8 mouse cellular contexts compared by ENCODE assay signal in the genomic region with DNA sequence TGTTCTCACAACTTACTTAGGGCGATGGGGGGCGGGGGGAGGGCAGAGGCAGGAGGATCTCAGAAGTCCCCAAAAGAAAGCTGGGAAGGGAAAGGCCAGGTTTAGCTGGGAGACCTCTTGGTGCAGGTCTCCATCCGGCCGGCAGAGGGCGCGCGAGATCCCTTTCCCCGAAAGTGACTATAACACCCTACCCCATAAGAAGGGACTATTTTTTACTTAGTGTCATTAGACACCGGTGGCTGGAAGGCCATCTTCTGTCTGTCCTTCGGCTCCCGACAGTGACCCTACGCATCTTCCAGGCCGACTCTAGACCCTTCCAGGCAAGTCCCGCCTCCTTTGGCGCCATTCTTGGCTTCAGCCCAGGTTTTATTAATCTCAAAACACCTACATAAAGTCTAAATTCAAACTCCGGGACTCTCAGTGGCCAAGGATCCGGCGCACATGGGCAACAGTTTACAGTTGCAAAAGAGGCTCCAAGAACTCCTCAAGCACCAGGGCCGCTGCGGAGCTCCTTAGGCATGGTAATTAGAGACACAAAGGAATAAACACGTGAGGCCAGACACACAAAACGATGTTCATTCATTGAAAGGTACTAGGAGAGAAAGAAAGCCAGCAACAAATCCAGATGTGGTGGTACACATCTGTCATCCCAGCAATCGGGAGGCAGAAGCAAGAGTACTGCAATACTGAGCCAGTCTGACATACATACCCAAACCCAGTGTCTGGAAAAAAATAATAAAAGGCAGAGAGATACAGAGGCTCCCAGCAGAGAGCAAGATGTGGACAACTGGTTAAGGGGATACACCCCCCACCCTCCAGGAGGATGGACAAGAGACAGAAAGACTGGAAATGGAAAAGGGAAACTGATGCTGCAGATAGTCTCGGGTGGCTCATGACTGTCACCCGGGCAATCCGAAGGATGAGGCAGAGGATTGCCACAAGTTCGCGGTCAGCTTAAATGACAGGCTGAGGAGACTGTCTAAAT. TPM values are rescaled to one million over a fixed set of nuclear protein-coding genes. Genes with fewer than 3 reads are reported as not detected.
DNase-seq lines count a peak whose midpoint lies in the region; ATAC-seq and TF ChIP-seq lines count a peak whose summit lies in the region.

TSS of gene Kcna7 (plus strand) at position 563 of the 985 bp plus-strand sequence.

- WGBS in heart, embryonic 14.5 days: 13% methylated on average over 28 of the region's 28 CpGs
- WGBS in kidney, embryonic 16.5 days: 13% methylated on average over 28 of the region's 28 CpGs
- WGBS in liver, adult 2 months: 14% methylated on average over 28 of the region's 28 CpGs
- WGBS in midbrain, postnatal 0 days: 12% methylated on average over 28 of the region's 28 CpGs
- whole genome bisulfite sequencing in stomach, embryonic 14.5 days: 11% methylated on average over 28 of the region's 28 CpGs

- H3K79me2 ChIP-seq in liver, adult 2 months (ENCODE audit: control insufficient read depth, insufficient read depth, low read length): no peaks in the 10 kb centered on the region

- no peaks in the 10 kb centered on the region for H3K9me3 ChIP-seq in heart, embryonic 14.5 days (ENCODE audit: control insufficient read depth, low read length)
- H3K9me3 ChIP-seq in kidney, embryonic 16.5 days (ENCODE audit: low read length): no peaks in the 10 kb centered on the region
- no peaks in the 10 kb centered on the region for H3K9me3 ChIP-seq in midbrain, postnatal 0 days (ENCODE audit: low read length)
- no peaks in the 10 kb centered on the region for H3K9me3 ChIP-seq in stomach, embryonic 14.5 days (ENCODE audit: control insufficient read depth, low read depth, low read length)

- peak within 1 kb of the TSS; percentile 57 for H3K9ac ChIP-seq in heart, embryonic 14.5 days (ENCODE audit: low read length)
- peak within 1 kb of the TSS; percentile 49 for H3K9ac ChIP-seq in kidney, embryonic 16.5 days (replicated peaks; ENCODE audit: low read length)
- H3K9ac ChIP-seq in liver, adult 2 months (ENCODE audit: low read depth, low read length): no peak within 1 kb of the TSS
- H3K9ac ChIP-seq in midbrain, postnatal 0 days (replicated peaks; ENCODE audit: low read length, poor library complexity, severe bottlenecking): no peak within 1 kb of the TSS
- H3K9ac ChIP-seq in stomach, embryonic 14.5 days (replicated peaks; ENCODE audit: low read depth, low read length): no peak within 1 kb of the TSS

- peak within 1 kb of the TSS; percentile 77 for H3K4me2 ChIP-seq in heart, embryonic 14.5 days (ENCODE audit: low read length)
- H3K4me2 ChIP-seq in kidney, embryonic 16.5 days (replicated peaks; ENCODE audit: low read depth, low read length): peak within 1 kb of the TSS; percentile 68
- H3K4me2 ChIP-seq in midbrain, postnatal 0 days (ENCODE audit: low read depth, low read length, poor library complexity, severe bottlenecking): peak within 1 kb of the TSS; percentile 46
- peak within 1 kb of the TSS; percentile 64 for H3K4me2 ChIP-seq in stomach, embryonic 14.5 days (replicated peaks; ENCODE audit: low read depth, low read length)

- peaks cover 46% of the 10 kb centered on the region for H3K27me3 ChIP-seq in heart, embryonic 14.5 days (ENCODE audit: control insufficient read depth, insufficient read depth, low read length)
- H3K27me3 ChIP-seq in kidney, embryonic 16.5 days (ENCODE audit: insufficient read depth, low read length): peaks cover 52% of the 10 kb centered on the region
- peaks cover 10% of the 10 kb centered on the region for H3K27me3 ChIP-seq in liver, adult 2 months (ENCODE audit: control insufficient read depth, insufficient read depth, low read length)
- peaks cover 54% of the 10 kb centered on the region for H3K27me3 ChIP-seq in midbrain, postnatal 0 days (ENCODE audit: insufficient read depth, low read length)
- H3K27me3 ChIP-seq in stomach, embryonic 14.5 days (ENCODE audit: control insufficient read depth, insufficient read depth, low read length): peaks cover 35% of the 10 kb centered on the region

- peak; percentile 88 for TF ChIP-seq CTCF in liver, adult 2 months (IDR thresholded peaks at IDR 0.05; ENCODE audit: low read depth, low read length)
- TF ChIP-seq CTCF in midbrain, postnatal 0 days (IDR thresholded peaks at IDR 0.05): peak; percentile 83

- peak; percentile 80 for ATAC-seq in erythroid progenitor cell, adult 5-6 weeks (replicated peaks; ENCODE audit: low FRiP score, poor library complexity, severe bottlenecking)
- no peak for ATAC-seq in heart, embryonic 14.5 days (ENCODE audit: insufficient number of reproducible peaks, insufficient read depth, low FRiP score, low read depth)
- peak; percentile 24; the same call in 1 of the 2 replicates for ATAC-seq in kidney, embryonic 16.5 days (ENCODE audit: low FRiP score, low TSS enrichment)
- no peak for ATAC-seq in midbrain, postnatal 0 days (ENCODE audit: low FRiP score)
- ATAC-seq in stomach, embryonic 14.5 days (ENCODE audit: insufficient number of reproducible peaks, insufficient read depth, low FRiP score, low read depth): no peak

- DNase-seq in CD4-positive, CD25-positive, alpha-beta regulatory T cell, adult 2 months (ENCODE audit: low read depth, low spot score): peak; percentile 74
- peak; percentile 45 for DNase-seq in brain, adult 2 months (ENCODE audit: low read depth, low spot score)
- DNase-seq in liver, adult 2 months (ENCODE audit: extremely low read depth, low read depth, low spot score): peak; percentile 28
- no peak for DNase-seq in midbrain, postnatal 0 days (ENCODE audit: low spot score)

- H3K4me3 ChIP-seq in heart, embryonic 14.5 days (ENCODE audit: control insufficient read depth in 1 of 2, insufficient read depth in 1 of 2, low read depth in 1 of 2, low read length in 2 of 2): peak within 1 kb of the TSS; percentile 45 to 55
- H3K4me3 ChIP-seq in kidney, embryonic 16.5 days (ENCODE audit: low read length): peak within 1 kb of the TSS; percentile 47
- H3K4me3 ChIP-seq in liver, adult 2 months (ENCODE audit: insufficient read depth, low read depth, low read length): peak within 1 kb of the TSS; percentile 49
- H3K4me3 ChIP-seq in midbrain, postnatal 0 days (ENCODE audit: low read depth, low read length): peak within 1 kb of the TSS; percentile 36
- H3K4me3 ChIP-seq in stomach, embryonic 14.5 days (ENCODE audit: low read depth, low read length): peak within 1 kb of the TSS; percentile 36

- TF ChIP-seq POLR2A in liver, adult 2 months (IDR thresholded peaks at IDR 0.05; ENCODE audit: extremely low read depth, insufficient read depth, low read length): no peak

- H3K4me1 ChIP-seq in heart, embryonic 14.5 days (ENCODE audit: control insufficient read depth in 2 of 2, insufficient read depth in 2 of 2, low read length in 2 of 2): peaks cover 5 to 7% of the 10 kb centered on the region in 2 experiments; a peak in 2 of 4 replicates
- H3K4me1 ChIP-seq in kidney, embryonic 16.5 days (ENCODE audit: insufficient read depth, low read length): peaks cover 13% of the 10 kb centered on the region
- H3K4me1 ChIP-seq in liver, adult 2 months (ENCODE audit: control insufficient read depth, insufficient read depth, low read length): peaks cover 2% of the 10 kb centered on the region; the same call in 1 of the 2 replicates
- H3K4me1 ChIP-seq in midbrain, postnatal 0 days (ENCODE audit: insufficient read depth, low read length): no peaks in the 10 kb centered on the region
- no peaks in the 10 kb centered on the region for H3K4me1 ChIP-seq in stomach, embryonic 14.5 days (ENCODE audit: control insufficient read depth, insufficient read depth, low read length)

- no peaks in the 10 kb centered on the region for H3K36me3 ChIP-seq in heart, embryonic 14.5 days (ENCODE audit: control insufficient read depth, insufficient read depth, low read length)
- no peaks in the 10 kb centered on the region for H3K36me3 ChIP-seq in kidney, embryonic 16.5 days (ENCODE audit: insufficient read depth, low read length)
- no peaks in the 10 kb centered on the region for H3K36me3 ChIP-seq in liver, adult 2 months (ENCODE audit: control insufficient read depth, insufficient read depth, low read length)
- H3K36me3 ChIP-seq in midbrain, postnatal 0 days (ENCODE audit: insufficient read depth, low read length): no peaks in the 10 kb centered on the region
- no peaks in the 10 kb centered on the region for H3K36me3 ChIP-seq in stomach, embryonic 14.5 days (ENCODE audit: control insufficient read depth, insufficient read depth, low read length)

- no peak within 1 kb of the TSS for H3K27ac ChIP-seq in heart, embryonic 14.5 days (replicated peaks in 1 of 2; ENCODE audit: control insufficient read depth in 1 of 2, insufficient read depth in 1 of 2, low read depth in 2 of 2, low read length in 2 of 2)
- no peak within 1 kb of the TSS for H3K27ac ChIP-seq in kidney, embryonic 16.5 days (ENCODE audit: low read length)
- H3K27ac ChIP-seq in liver, adult 2 months (replicated peaks; ENCODE audit: insufficient read depth, low read depth, low read length): no peak within 1 kb of the TSS
- no peak within 1 kb of the TSS for H3K27ac ChIP-seq in midbrain, postnatal 0 days (ENCODE audit: low read depth, low read length)
- no peak within 1 kb of the TSS for H3K27ac ChIP-seq in stomach, embryonic 14.5 days (ENCODE audit: low read length)

RNA-seq across cellular contexts. Expression of gene Kcna7, which starts in this region (rescaled TPM):
- not detected in 2 replicates for total RNA-seq in erythroid progenitor cell, adult 5-6 weeks (2015; ENCODE audit: low replicate concordance)
- total RNA-seq in erythroid progenitor cell, adult 5-6 weeks (2017; ENCODE audit: low replicate concordance): not detected in 2 replicates
- 0.32 and 0.38 TPM in 2 replicates for polyA plus RNA-seq in heart, embryonic 14.5 days (2014; fragmentation: Nextera tagmentation; extraction: Ambion mirVana)
- not detected in 2 replicates for polyA plus RNA-seq in kidney, embryonic 16.5 days (2015; fragmentation: Nextera tagmentation; extraction: Ambion mirVana)
- under 0.01 TPM in 1 of 2 replicates, not detected in the other for total RNA-seq in liver, adult 2 months (2014; rRNA removed)
- polyA plus RNA-seq in liver, adult 2 months (2012; rRNA removed): not detected in 2 replicates
- total RNA-seq in midbrain, postnatal 0 days (2014; rRNA removed): not detected in 2 replicates
- 0.06 TPM in 1 of 2 replicates, not detected in the other for polyA plus RNA-seq in midbrain, postnatal 0 days (2015; fragmentation: Nextera tagmentation; extraction: Ambion mirVana)
- not detected in 2 replicates for polyA plus RNA-seq in stomach, embryonic 14.5 days (2014; fragmentation: Nextera tagmentation; extraction: Ambion mirVana)

Comparison
In these comparisons a context has a peak if more than half of its experiments do, and no peak if none do; other contexts are left out.
1. Peak in ATAC-seq in erythroid progenitor cell, adult 5-6 weeks; RNA of the gene not detected or under 1 TPM.
2. Peak in ATAC-seq, H3K4me3 ChIP-seq, H3K9ac ChIP-seq and H3K4me2 ChIP-seq in kidney, embryonic 16.5 days; RNA of the gene not detected or under 1 TPM.
3. Peak in DNase-seq and H3K4me3 ChIP-seq in liver, adult 2 months; RNA of the gene not detected or under 1 TPM.